5 mouse cellular contexts compared by ENCODE assay signal in the genomic region with DNA sequence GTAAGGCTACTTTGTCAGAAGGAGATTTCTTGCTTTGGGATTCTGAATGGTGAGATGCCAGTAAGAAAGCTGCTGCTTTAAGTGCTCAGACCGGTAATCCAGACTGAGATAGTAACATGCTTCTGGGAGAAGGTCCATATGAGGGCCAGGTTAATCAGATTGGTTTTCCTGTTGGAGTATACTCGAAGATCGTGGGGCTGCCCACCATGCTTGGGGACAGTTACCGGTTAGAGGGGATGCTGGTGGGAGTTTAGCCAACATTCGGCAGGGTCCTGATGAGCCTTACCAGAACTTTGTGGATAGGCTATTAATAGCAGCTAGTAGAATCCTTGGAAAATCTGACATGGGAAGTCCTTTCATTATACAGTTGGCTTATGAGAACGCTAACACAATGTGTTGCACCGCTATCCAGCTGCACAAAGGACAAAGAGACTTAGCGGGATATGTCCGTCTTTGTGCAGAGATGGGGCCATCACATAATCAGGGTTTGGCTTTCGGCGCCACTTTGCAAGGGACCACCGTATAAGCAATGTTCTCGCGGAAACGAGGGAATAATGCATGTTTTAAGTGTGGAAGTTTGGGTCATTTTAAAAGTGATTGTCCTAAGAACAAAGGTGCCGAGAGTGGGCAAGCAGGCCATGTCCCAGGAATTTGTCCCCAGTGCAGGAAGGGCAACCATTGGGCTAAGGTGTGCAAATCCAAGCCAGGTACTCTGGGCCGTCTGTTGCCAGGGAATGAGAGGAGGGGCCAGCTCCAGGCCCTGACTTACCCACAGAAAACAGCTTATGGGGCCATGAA.
A peak's percentile ranks its signal among the peaks of the same experiment; 100 is the strongest.
DNase-seq lines count a peak whose midpoint lies in the region.
"Not testable (repeated sequence)": the region's sequence is repeated elsewhere in the genome, so short reads cannot be mapped to it uniquely, and the experiment has no call there.

No protein-coding gene starts in this region.

- DNase-seq in adrenal gland, postnatal 14 days: peak; percentile 3
- peak; percentile 2 for DNase-seq in gastrocnemius, postnatal 14 days
- DNase-seq in heart, adult 11 months: peak; percentile 90
- DNase-seq in ovary, postnatal 36 days (ENCODE audit: low spot score): peak; percentile 2
- peak; percentile 9 for DNase-seq in urinary bladder, postnatal 10 days (ENCODE audit: low spot score)

- intact Hi-C loops in gastrocnemius, postnatal 14 days (cut with DNase I; ENCODE audit: low total_unique reads): not testable (repeated sequence)

Comparison
In these comparisons a context has a peak if more than half of its experiments do, and no peak if none do; other contexts are left out.
1. Peak in every context shown above with its lines: DNase-seq.
2. DNase-seq: peak in every context shown above with its lines; median percentile 90 in heart, adult 11 months; 9 in urinary bladder, postnatal 10 days; 3 in adrenal gland, postnatal 14 days; 2 in gastrocnemius, postnatal 14 days; 2 in ovary, postnatal 36 days.